Mouse (Mus musculus): ENCODE results near the gene Eprs. TPM values are rescaled to one million over a fixed set of nuclear protein-coding genes. Genes with fewer than 3 reads are reported as not detected.
"Not testable (repeated sequence)": the region's sequence is repeated elsewhere in the genome, so short reads cannot be mapped to it uniquely, and the experiment has no call there.

Eprs gene
- polyA plus RNA-seq (2017; shearing (Covaris generic)) = 100 to 1,000 TPM in 2 of 3 experiments, 10 to 100 TPM in 1; 96.3 to 117 (median 102) TPM

- peak; percentile 90 for ATAC-seq
Observed at GRCm38 (mm10) chr1:185362677-185363520, at the start of gene Eprs. Gene Eprs, plus strand, starts transcription at chr1:185363044.

- ATAC-seq = no peak
Observed at GRCm38 (mm10) chr1:185314546-185314945, 48.3 kb upstream of the Eprs start.

- ATAC-seq = no peak
Observed at GRCm38 (mm10) chr1:185315846-185316568, 46.8 kb upstream of the Eprs start.

GRCm38 (mm10) chr1:185327754-185328345, 35.0 kb upstream of the Eprs start:
- not testable (repeated sequence) for ATAC-seq

- peak; percentile 73 for ATAC-seq
Observed at GRCm38 (mm10) chr1:185328721-185329610, 33.9 kb upstream of the Eprs start, which contains the start of gene Iars2. Gene Iars2, minus strand, starts transcription at chr1:185329396.

GRCm38 (mm10) chr1:185329851-185330250, 33.0 kb upstream of the Eprs start:
- no peak for ATAC-seq

GRCm38 (mm10) chr1:185331364-185331763, 31.5 kb upstream of the Eprs start:
- no peak for ATAC-seq

- peak; percentile 72 for ATAC-seq
Observed at GRCm38 (mm10) chr1:185331983-185332430, 30.8 kb upstream of the Eprs start, which contains the start of gene Bpnt1. Gene Bpnt1, plus strand, starts transcription at chr1:185332149.

GRCm38 (mm10) chr1:185333651-185334050, 29.2 kb upstream of the Eprs start:
- no peak for ATAC-seq

GRCm38 (mm10) chr1:185334136-185334535, 28.7 kb upstream of the Eprs start:
- ATAC-seq = no peak

GRCm38 (mm10) chr1:185335231-185335765, 27.5 kb upstream of the Eprs start:
- ATAC-seq = no peak

- no peak for ATAC-seq
Observed at GRCm38 (mm10) chr1:185336535-185336934, 26.3 kb upstream of the Eprs start.

GRCm38 (mm10) chr1:185342441-185342840, 20.4 kb upstream of the Eprs start:
- no peak for ATAC-seq

GRCm38 (mm10) chr1:185343422-185343821, 19.4 kb upstream of the Eprs start:
- no peak for ATAC-seq

- ATAC-seq = no peak
Observed at GRCm38 (mm10) chr1:185346188-185346587, 16.7 kb upstream of the Eprs start.

GRCm38 (mm10) chr1:185349741-185350140, 13.1 kb upstream of the Eprs start:
- no peak for ATAC-seq

- no peak for ATAC-seq
Observed at GRCm38 (mm10) chr1:185350611-185351010, 12.2 kb upstream of the Eprs start.

- peak; percentile 83 for ATAC-seq
Observed at GRCm38 (mm10) chr1:185352151-185352550, 10.7 kb upstream of the Eprs start.

- no peak for ATAC-seq
Observed at GRCm38 (mm10) chr1:185353351-185353750, 9.5 kb upstream of the Eprs start.

- no peak for ATAC-seq
Observed at GRCm38 (mm10) chr1:185354731-185355130, 8.1 kb upstream of the Eprs start.

GRCm38 (mm10) chr1:185356246-185356645, 6.6 kb upstream of the Eprs start:
- ATAC-seq = no peak

GRCm38 (mm10) chr1:185358211-185358610, 4.6 kb upstream of the Eprs start:
- no peak for ATAC-seq

All from inflammation-experienced regulatory T-cells, adult 6 months (primary cell).